Mouse (Mus musculus) inflammation-experienced regulatory T-cells, adult 6 months (primary cell): ENCODE measurements around the gene Shroom3. TPM values are rescaled to one million over a fixed set of nuclear protein-coding genes. Genes with fewer than 3 reads are reported as not detected.

ENCODE experiments used
- ATAC-seq: one replicate; pipeline ENCODE4 v1.8.0; 2017
- polyA plus RNA-seq, 3 experiments: library from polyadenylated mRNA; unstranded; fragments of 100-300 nt; shearing (Covaris generic); gene quantifications; one replicate each; pipeline ENCODE4 v1.2.1; 2017

The Shroom3 gene
- polyA plus RNA-seq, 3 experiments from 2014 or later: 0.05 TPM; not detected in 2

DNA sequence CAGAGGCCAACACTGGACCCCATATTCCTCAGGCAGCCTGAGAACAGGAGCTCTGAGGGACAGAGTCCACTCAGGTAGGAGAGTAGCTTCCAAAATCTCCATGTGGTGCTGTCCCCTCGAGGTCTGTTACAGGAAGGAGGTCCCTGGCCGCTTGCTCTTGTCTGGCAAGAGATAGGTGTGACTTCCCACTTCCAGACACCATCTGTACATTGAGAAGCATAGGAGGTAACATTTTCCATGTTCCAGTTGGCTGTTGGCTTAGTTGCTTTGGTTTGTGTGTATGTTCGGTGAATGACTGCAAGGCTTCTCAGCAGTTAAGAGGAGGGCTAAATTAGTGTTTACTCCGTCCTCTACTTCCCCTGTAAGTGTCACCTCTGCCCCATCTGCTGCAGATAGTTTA, 254.5 kb downstream of the Shroom3 start:
- no peak for ATAC-seq

DNA sequence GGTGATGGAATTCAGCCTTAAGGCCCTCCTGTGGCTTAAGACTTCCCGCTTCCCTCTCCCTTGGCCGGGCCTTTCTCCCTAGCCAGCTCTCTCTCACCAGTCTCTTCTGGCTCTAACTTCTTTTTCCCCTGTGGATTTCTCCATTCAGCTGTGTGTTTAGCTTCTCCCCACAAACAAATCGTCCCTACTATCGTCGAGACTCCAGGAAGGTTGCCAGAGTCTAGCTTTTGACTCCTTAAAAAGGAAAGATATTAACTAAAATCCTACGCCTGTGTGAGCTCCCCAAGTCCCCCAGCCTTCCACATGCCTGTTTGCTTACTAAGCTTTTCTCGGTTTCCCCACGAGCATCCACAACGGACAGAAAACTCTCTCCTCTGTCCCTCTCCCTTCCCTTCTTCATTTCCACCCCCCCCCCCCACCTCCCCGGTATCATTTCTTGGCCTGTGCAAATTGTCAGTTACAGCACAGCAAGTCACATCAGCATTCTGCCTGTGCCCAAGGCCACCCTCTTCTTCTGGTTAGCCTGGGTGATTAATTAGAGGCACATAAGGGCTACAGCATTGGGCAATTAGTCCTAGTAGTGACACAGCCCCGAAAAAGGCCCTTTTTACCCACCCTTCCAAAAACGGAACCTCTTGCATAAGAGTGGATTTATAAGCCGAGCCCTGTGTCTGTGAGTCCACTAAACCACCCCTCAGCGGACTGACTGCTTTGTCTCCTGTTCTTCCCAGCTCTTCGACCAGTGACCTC, 256.2 kb downstream of the Shroom3 start:
- ATAC-seq: no peak

DNA sequence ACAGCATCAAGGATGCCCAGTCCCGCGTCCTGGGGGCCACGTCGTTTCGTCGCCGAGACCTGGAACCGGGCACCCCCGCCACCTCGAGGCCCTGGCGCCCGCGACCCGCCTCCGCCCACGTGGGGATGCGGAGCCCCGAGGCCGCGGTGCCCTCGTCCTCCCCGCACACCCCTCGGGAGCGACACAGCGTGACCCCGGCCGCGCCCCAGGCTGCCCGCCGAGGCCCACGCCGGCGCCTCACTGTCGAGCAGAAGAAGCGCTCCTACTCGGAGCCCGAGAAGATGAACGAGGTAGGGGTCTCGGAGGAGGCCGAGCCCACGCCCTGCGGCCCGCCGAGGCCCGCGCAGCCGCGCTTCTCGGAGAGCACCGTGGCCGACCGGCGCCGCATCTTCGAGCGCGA, 258.9 kb downstream of the Shroom3 start:
- ATAC-seq: no peak

DNA sequence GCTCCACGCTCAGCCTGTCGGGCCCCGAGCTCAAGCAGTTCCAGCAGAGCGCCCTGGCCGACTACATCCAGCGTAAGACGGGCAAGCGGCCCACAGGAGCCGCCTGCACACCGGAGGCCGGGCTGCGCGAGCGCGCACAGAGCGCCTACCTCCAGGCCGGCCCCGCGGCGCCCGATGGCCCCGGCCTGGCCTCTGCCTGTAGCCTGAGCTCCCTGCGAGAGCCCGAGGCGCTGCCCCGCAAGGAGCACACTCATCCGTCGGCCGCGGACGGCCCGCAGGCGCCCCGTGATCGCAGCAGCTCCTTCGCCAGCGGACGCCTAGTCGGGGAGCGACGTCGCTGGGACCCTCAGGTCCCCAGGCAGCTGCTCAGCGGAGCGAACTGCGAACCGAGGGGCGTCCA, 259.3 kb downstream of the Shroom3 start:
- ATAC-seq: no peak

DNA sequence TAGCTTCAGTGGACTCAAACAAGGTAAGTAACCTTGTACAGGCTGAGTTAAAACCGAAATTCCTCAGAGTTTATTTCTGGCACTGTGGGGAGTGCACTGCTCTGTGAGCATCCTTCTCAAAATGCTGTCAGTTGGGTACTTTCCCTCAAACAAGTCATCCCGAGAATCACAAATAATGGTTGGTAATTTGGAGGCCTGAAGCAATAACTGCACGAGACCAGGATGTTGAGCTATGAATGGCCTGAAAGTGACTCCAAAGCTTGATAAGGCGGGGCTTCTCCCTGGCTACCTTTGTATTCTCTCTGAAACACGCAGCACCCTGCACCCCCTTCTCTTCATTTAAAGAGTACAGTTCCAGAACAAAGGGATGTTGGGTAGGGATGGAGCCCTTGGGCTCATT, 261.6 kb downstream of the Shroom3 start:
- ATAC-seq: no peak

DNA sequence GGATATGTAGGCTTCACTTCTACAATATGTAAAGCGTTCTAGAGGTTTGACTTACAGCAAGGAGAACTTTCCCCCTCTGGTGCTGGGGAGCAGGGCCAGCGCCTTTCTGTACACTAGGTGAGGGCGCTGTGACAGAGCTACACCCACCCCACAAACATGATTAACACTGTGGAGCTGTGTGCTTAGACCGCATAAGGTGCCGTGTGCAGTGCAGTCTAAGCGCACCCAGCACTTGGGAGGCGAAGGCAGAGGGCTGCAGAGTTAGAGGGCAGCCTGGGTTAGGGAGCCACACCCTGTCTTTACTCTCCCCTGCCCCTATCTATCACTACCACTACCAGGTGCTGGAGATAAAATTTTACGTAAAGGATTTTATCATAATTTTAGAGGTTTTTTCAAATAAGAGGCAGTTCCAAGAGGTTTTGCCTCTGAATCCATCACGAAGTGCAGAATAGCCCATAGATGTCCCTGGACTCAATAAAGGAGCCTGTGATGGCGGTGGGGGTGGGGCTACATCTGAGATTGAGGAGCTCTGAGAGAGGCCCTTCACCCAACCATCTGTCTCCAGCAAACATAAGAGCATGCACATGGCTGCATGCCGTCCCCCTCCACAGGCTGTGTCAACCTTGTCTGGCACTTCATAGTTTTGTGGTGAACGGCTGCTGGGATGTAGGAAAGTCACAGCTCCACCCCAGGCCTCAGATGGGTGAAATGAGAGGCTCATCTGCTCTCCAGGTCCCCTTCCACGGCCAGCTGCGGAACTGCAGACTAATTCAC, 265.9 kb downstream of the Shroom3 start:
- ATAC-seq: no peak

DNA sequence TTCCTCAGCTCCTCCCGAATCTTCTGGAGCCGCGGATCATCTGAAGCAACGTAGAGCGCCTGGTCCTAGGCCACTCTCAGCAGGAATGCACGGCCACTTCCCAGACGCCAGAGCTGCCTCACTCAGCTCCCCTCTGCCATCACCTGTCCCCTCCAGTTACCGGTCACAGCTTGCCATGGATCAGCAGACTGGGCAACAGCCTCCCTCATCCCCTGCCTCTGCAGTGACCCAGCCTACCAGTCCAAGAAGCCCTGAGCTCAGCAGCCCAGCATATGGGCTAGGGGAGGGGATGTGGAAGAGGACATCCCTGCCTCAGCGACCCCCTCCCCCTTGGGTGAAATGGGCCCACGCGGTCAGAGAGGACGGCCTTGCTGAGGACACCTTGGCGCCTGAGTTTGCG, 267.3 kb downstream of the Shroom3 start:
- ATAC-seq: no peak

DNA sequence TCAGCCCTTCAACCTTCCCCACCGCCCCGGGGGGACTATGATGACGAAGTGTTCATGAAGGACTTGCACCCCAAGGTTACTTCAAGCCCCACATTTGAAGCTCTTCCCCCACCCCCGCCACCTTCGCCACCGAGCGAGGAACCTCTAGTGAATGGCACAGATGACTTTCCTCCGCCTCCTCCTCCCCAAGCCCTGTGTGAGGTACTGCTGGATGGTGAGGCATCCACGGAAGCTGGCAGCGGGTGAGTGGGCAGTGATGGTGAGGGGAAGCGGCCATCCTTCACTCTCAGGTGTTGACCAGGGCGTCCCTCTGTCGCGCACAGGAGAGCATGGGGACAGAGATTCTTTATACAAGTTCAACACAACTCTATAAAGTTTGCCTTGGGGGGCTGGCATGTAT, 267.8 kb downstream of the Shroom3 start:
- ATAC-seq: no peak

DNA sequence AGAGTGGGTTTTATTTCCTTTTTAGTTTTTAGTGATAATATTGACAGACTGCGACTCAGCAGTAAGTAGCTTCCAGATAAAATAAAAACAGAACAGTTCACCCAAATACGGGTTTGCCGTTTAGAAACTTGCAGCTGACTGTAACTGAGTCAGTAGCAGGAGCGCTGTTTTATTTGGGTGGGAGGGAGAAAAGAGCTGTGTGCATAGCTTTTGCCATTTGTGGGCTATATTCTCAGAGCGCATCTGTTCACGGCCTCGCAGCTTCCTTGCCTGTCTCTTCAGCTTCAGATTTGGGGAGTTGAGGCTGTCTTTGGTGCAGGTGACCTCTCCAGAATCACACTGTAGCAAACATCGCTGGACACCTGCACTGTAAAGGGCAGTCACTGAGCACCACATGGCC, 270.6 kb downstream of the Shroom3 start:
- ATAC-seq: no peak

DNA sequence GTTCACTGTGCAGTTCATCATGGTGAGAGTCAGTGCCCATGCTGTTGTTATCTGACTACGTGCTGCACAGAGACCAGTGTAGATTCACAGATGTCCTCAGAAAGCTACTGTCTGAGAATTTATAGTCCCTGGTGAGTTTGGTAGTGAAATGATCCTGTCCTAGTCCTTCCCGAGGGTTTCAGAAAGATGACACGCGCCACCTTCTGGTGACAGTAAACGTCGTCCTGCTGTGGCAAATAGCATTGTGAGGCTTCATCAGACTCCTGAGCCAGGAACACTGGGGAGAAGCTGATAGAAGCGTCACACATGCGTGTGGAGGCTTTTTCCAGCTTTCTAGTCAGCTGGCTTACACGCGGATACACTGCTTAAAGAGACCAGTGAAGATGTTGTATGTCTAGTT, 271.1 kb downstream of the Shroom3 start:
- no peak for ATAC-seq

DNA sequence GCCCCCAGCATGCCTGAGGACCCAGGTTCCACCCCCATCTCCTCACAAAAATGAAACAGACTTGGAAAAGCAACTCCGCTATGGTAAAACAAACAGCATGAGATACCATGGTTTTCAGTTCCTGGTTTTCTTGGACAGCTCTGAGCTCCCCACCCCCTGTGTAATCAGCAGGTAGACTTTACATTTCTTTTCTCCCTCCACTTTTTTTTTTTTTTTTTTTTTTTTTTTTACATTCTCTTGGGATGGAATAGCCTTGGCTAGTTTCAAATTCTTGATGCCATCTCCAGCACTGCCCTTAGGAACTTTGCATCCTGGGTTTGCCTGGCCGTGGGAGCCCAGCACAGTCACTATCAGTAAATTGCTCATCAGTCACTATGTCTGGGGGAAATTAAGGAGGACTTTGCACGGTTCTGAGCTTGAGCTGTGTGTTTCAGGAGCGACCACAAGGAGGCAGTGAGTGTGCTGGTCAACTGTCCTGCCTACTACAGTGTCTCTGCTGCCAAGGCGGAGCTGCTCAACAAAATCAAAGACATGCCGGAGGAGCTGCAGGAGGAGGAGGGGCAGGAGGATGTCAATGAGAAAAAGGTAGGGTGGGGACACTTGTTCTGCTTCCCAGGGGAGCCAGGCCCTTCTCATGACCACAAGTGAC, 271.7 kb downstream of the Shroom3 start:
- ATAC-seq: no peak

DNA sequence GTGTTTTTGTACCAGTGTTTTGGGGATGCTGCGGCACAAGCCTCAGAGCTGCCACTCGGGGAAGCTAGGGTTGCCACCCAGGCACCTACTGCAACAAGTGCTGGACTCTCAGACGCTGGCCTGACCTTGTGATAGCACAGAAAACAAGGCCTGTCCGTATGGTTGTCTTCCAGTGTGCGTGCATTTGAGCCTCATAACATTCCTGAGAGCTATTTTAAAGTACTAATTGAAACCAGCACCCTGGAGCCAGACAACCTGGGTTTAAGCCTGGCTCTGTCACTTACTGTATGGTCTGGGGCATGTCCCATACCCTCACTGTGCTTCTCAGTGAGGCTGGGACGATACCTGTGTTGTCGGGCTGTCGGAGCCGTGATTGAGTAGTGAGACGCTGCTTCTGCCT, 276.1 kb downstream of the Shroom3 start:
- ATAC-seq: no peak

DNA sequence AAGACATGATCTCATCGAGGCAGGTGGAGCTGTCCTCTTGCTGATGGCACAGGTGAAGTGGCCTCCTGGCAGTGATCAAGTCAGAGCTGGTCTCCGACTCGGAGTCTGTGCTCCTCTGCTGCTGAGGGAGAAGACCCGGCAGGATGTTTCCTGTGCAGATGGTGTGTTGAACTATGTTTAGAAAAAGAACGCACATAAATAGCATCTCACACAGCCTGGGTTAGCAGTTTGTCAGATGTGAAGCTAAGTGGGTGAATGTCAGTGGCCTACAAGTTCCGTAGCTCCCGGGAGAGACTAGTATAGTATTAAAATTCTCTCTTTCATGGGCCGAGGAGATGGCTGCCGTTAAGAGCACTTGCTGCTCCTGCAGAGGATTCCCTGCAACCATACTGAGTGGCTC, 276.5 kb downstream of the Shroom3 start:
- ATAC-seq: no peak

DNA sequence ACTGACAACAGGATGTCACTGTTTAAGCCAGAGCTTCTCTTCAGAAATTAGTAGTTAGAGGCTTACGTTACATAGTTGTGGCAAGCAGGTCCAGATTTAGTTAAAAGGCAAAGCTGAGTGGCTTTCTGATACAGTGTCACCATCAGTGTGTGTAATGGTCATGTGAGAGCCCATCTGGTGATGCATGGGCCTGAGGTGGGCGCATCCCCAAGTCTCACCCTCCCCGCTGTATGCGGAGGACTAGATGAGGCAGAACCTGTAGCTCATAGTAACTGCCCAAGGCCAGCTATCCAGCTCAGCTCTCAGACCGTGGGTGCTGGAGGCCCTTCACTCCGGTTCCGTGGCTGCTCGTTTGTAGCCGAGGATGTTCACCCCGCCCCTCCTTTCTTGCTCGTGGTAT, 278.1 kb downstream of the Shroom3 start:
- no peak for ATAC-seq

DNA sequence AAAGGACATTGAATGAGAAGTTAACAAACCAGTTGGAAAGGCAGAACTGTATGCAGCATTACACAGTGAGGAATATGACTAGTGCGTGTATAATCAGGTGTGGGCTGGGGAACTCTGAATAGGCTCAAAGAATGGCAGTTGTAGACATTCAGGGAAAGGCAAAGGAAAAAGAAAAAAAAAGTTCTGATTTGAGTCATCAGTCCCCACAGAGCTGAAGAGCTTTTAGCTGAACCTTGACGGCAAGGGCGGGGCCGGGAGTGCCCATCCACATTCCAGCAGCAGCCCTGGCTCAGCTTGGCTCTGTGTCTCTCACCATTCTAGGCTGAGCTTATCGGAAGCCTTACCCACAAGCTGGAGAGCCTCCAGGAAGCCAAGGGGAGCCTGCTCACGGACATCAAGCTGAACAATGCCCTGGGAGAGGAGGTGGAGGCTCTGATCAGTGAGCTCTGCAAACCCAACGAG, 278.6 kb downstream of the Shroom3 start:
- no peak for ATAC-seq

DNA sequence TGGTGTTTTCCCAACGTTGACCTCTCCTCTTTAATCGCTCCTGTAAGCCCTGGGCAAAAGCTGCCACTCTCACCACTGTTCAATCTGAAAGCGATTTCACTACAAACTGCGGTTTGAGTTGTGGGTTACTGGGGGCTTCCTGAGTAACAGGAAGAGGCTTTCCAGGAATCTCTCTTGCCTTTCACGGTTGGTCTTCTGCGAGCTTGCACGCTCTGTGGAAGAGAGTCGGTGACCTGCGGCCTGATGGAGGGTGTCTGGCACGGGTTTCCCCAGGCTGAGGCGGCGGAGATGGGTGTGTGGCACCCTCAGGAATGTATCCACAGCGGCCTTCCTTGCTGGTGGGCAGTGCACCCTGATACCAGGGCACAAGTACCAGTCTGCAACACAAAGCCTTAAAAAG, 281.5 kb downstream of the Shroom3 start:
- no peak for ATAC-seq

DNA sequence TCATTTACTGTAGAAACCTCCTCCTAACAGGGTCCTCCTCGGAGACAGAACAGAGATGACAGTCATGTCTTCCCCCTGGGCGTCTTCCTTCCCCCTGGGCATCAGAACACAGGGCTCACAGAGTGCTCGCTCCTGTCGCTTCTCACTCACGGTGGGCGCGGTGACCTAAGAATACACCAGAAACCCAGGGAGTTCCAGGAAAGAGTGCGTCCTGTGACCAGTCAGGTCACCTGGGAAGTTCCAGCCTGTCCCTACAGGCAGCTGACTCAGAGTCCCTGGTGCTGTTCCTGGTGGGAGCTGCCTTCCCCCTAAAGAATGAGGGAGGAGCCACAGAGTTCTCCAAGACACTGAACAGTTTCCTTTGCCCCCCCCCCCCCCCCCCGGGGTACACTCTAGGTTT, 283.9 kb downstream of the Shroom3 start:
- ATAC-seq: no peak

DNA sequence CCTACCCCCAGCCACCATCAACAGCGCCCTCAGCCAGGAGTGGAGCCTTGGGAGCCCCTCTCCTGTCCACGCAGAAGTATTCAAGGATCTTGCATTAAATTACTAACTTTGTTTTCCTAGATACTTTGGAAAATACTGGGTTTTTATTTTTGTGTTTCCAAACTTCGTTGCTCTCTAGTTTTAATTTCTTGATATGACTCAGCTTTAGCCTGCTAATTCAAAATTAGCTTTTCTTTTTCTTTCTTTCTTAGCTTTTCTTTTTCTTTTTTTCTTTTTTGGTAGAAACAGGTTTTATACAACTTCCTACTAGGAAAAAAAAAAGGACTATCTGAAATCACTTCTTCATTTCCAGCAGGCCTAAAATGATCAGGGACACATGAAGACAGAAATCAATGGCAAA, 284.7 kb downstream of the Shroom3 start:
- no peak for ATAC-seq

DNA sequence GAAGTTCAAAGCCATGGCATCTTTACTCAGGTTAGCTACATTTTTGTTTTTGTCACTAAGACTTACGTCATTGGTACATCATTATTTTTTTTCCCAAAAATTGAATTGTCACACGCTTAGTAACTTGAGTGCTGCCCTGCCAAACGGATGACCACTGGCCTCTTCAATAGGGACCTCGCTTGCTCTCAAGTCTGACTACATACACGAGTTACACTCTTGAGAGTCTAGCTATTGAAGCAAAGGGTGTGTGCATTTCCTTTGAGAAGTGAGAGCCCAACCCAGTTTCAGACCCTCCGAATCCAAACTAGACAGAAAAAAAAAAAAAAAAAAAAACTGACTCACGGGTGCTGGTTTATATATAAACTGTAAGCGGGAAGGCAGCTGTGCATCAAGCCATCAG, 286.2 kb downstream of the Shroom3 start:
- ATAC-seq: no peak

DNA sequence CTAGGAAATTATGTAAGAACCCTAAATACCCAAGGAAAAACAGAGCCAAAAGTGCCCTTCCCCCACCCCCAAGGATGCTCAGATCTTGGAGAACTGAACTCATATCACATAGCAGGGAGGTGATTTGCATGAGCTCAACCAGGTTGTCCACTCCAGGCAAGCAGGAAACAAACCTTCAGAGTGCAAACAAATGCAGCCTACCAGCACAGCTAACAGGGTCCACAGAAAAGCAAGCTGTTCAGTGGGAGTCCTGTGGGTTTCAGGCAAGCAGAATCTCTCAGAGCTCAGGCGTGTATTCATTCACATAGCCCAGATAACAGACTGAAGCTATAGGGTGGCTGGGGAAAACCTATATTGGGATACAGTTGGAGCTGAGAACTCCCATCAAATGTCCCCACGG, 286.7 kb downstream of the Shroom3 start:
- no peak for ATAC-seq

DNA sequence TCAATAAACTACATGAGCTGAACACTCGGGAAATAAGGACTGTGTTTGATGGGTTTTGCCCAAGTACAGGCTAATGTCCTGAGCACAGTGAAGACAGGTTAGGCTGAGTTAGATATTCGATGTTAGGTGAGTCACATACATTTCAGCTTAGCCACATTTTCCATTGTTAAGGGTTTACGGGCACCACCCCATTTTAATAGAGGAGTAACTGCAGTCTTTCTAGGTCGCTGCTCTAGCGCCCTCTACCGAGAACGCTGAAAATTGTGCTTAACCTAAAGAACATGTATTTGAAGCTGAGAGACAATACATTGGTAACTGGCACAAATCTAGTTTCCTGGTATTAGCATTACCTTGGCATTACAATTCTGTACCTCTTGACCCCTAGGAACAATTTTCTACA, 287.2 kb downstream of the Shroom3 start:
- no peak for ATAC-seq

DNA sequence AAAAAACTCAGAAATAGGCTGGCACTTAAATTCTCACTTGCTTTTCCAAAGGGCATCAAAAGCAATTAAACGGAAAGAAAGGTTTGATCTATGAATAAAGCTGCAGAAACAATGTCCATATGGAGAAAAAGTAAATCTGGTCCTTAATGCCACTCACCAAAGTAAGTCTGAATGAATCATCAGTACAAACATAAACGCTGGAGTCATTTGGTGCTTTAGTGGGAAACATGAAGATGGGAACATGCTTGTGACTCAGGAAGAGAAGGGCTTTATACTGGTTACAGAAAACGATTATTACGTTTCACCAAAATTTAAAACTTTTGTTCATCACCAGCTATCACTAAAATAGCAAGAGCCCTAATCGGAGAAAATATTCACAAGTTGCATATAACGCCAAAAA, 297.2 kb downstream of the Shroom3 start:
- no peak for ATAC-seq

DNA sequence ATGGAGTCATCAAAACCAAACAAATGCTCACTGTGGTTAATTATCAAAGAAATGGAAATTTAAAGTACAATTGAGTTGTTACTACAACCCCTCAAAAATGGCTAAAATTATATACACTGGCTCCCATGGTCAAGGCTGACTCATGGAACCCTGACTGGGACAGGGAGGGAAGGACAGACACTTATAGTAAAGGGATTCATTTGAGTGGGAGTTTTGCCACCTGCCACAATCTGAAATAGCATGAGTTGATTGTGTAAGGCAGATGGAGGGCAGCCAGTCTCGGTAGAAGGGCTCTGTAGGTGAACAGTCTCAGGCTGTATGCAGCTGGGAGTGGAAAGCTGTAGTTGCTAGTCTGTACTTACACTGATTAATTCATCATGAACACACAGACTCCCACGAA, 297.6 kb downstream of the Shroom3 start:
- no peak for ATAC-seq

DNA sequence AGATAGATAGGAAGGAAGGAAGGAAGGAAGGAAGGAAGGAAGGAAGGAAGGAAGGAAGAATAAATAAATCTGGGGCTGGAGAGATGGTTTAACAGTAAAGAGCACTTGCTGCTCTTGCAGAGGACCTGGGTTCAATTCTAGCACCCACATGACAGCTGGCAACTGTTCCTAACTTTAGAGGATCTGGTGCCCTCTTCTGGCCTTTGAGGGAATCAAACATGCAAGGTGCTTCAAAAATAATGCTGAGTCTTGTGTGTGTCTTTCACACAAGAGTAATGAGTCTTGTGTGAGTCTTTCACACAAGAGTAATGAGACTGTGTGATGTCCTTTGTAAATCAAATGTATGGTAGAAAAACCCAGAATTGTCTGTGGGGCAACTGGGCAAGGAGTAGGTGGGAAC, 299.4 kb downstream of the Shroom3 start:
- no peak for ATAC-seq
